Mouse (Mus musculus): ENCODE data around the gene Tbc1d20. TPM values are rescaled to one million over a fixed set of nuclear protein-coding genes. Genes with fewer than 3 reads are reported as not detected.
"Not testable (repeated sequence)": the region's sequence is repeated elsewhere in the genome, so short reads cannot be mapped to it uniquely, and the experiment has no call there.

Tbc1d20 gene
- 29.2 and 30.3 TPM in 2 replicates for polyA plus RNA-seq (2016; fragmentation: Nextera tagmentation; extraction: Ambion mirVana)

GRCm38 (mm10) chr2:152293727-152294475 lies at the start of gene Tbc1d20:
TSS of gene Tbc1d20 (plus strand) at chr2:152293828.
- H3K4me1 ChIP-seq, result peaks cover 25% of the 10 kb centered on the region
- peak within 1 kb of the TSS; percentile 94 for H3K4me3 ChIP-seq
- peak within 1 kb of the TSS; percentile 96 for H3K27ac ChIP-seq (replicated peaks)
- DNase-seq (ENCODE audit: low spot score), result peak; percentile 91
- H3K36me3 ChIP-seq, result 0 out of 2 replicates have a peak, but pooled peaks cover 6% of the 10 kb centered on the region
- H3K27me3 ChIP-seq (ENCODE audit: low read depth, poor library complexity, severe bottlenecking), result no peaks in the 10 kb centered on the region
- under 1% methylated on average over 65 of the region's 70 CpGs for WGBS
- H3K9me3 ChIP-seq (replicated peaks), result no peaks in the 10 kb centered on the region

GRCm38 (mm10) chr2:152247213-152247612 lies 46.4 kb upstream of the Tbc1d20 start:
- Histone ChIP-seq H3K27ac (replicated peaks) (no peak overlapping the region), H3K4me3 (no peak overlapping the region), H3K4me1 (no peaks in the 10 kb centered on the region), H3K9me3 (replicated peaks) (0 out of 2 replicates have a peak, but pooled peaks cover 1% of the 10 kb centered on the region), H3K36me3 (peaks cover 39% of the 10 kb centered on the region), H3K27me3 (ENCODE audit: low read depth, poor library complexity, severe bottlenecking) (no peaks in the 10 kb centered on the region)
- WGBS, result 84% methylated on average over 1 of the region's 1 CpGs
- no peak for DNase-seq (ENCODE audit: low spot score)

- Histone ChIP-seq H3K36me3 (peaks cover 51% of the 10 kb centered on the region), H3K27ac (replicated peaks) (no peak overlapping the region), H3K4me3 (no peak overlapping the region), H3K9me3 (replicated peaks) (no peaks in the 10 kb centered on the region), H3K4me1 (no peaks in the 10 kb centered on the region), H3K27me3 (ENCODE audit: low read depth, poor library complexity, severe bottlenecking) (no peaks in the 10 kb centered on the region)
- no peak for DNase-seq (ENCODE audit: low spot score)
- 93% methylated on average over 4 of the region's 4 CpGs for WGBS
Measured at GRCm38 (mm10) chr2:152250511-152250910, 43.1 kb upstream of the Tbc1d20 start.

- Histone ChIP-seq H3K27me3 (ENCODE audit: low read depth, poor library complexity, severe bottlenecking) (no peaks in the 10 kb centered on the region), H3K36me3 (peaks cover 85% of the 10 kb centered on the region), H3K4me3 (no peak overlapping the region), H3K9me3 (replicated peaks) (no peaks in the 10 kb centered on the region), H3K27ac (replicated peaks) (no peak overlapping the region), H3K4me1 (no peaks in the 10 kb centered on the region)
- WGBS, result 90% methylated on average over 1 of the region's 1 CpGs
- DNase-seq (ENCODE audit: low spot score), result no peak
Measured at GRCm38 (mm10) chr2:152259739-152260138, 33.9 kb upstream of the Tbc1d20 start.

- H3K27me3 ChIP-seq (ENCODE audit: low read depth, poor library complexity, severe bottlenecking), result no peaks in the 10 kb centered on the region
- H3K27ac ChIP-seq (replicated peaks), result no peak overlapping the region
- H3K4me1 ChIP-seq, result no peaks in the 10 kb centered on the region
- H3K9me3 ChIP-seq (replicated peaks), result no peaks in the 10 kb centered on the region
- 82% methylated on average over 2 of the region's 2 CpGs for WGBS
- DNase-seq (ENCODE audit: low spot score), result no peak
- peaks cover 89% of the 10 kb centered on the region for H3K36me3 ChIP-seq
- H3K4me3 ChIP-seq, result no peak overlapping the region
Measured at GRCm38 (mm10) chr2:152273639-152274038, 20.0 kb upstream of the Tbc1d20 start.

GRCm38 (mm10) chr2:152281407-152281806 lies 12.2 kb upstream of the Tbc1d20 start:
- no peak for DNase-seq (ENCODE audit: low spot score)
- WGBS, result 95% methylated on average over 3 of the region's 3 CpGs
- Histone ChIP-seq H3K27me3 (ENCODE audit: low read depth, poor library complexity, severe bottlenecking) (no peaks in the 10 kb centered on the region), H3K4me3 (no peak overlapping the region), H3K9me3 (replicated peaks) (no peaks in the 10 kb centered on the region), H3K27ac (replicated peaks) (no peak overlapping the region), H3K4me1 (no peaks in the 10 kb centered on the region), H3K36me3 (peaks cover 88% of the 10 kb centered on the region)

GRCm38 (mm10) chr2:152287560-152287959 lies 6.1 kb upstream of the Tbc1d20 start:
- Histone ChIP-seq H3K4me3 (no peak overlapping the region), H3K36me3 (peaks cover 61% of the 10 kb centered on the region), H3K9me3 (replicated peaks) (no peaks in the 10 kb centered on the region), H3K27ac (replicated peaks) (no peak overlapping the region), H3K27me3 (ENCODE audit: low read depth, poor library complexity, severe bottlenecking) (no peaks in the 10 kb centered on the region), H3K4me1 (no peaks in the 10 kb centered on the region)
- WGBS, result 93% methylated on average over 5 of the region's 5 CpGs
- no peak for DNase-seq (ENCODE audit: low spot score)

GRCm38 (mm10) chr2:152288046-152288445 lies 5.6 kb upstream of the Tbc1d20 start:
- Histone ChIP-seq H3K27me3 (ENCODE audit: low read depth, poor library complexity, severe bottlenecking) (no peaks in the 10 kb centered on the region), H3K9me3 (replicated peaks) (no peaks in the 10 kb centered on the region), H3K36me3 (peaks cover 56% of the 10 kb centered on the region), H3K4me1 (no peaks in the 10 kb centered on the region; the same call in 1 of the 2 replicates), H3K4me3 (no peak overlapping the region), H3K27ac (replicated peaks) (no peak overlapping the region)
- DNase-seq (ENCODE audit: low spot score), result no peak
- 85% methylated on average over 8 of the region's 8 CpGs for WGBS

- Histone ChIP-seq H3K4me1 (peaks cover 11% of the 10 kb centered on the region), H3K36me3 (peaks cover 40% of the 10 kb centered on the region)
- DNase-seq (ENCODE audit: low spot score); H3K27me3 ChIP-seq (ENCODE audit: low read depth, poor library complexity, severe bottlenecking); H3K9me3 ChIP-seq (replicated peaks); H3K4me3 ChIP-seq; H3K27ac ChIP-seq (replicated peaks): not testable (repeated sequence)
- WGBS, result 95% methylated on average over 2 of the region's 2 CpGs
Measured at GRCm38 (mm10) chr2:152289623-152290022, 4.0 kb upstream of the Tbc1d20 start.

GRCm38 (mm10) chr2:152292475-152292874 lies 1.2 kb upstream of the Tbc1d20 start:
- Histone ChIP-seq H3K4me3 (no peak overlapping the region), H3K27ac (replicated peaks) (no peak overlapping the region), H3K9me3 (replicated peaks) (no peaks in the 10 kb centered on the region), H3K4me1 (peaks cover 25% of the 10 kb centered on the region), H3K27me3 (ENCODE audit: low read depth, poor library complexity, severe bottlenecking) (no peaks in the 10 kb centered on the region), H3K36me3 (peaks cover 18% of the 10 kb centered on the region)
- WGBS, result 62% methylated on average over 2 of the region's 2 CpGs
- no peak for DNase-seq (ENCODE audit: low spot score)

GRCm38 (mm10) chr2:152293179-152293726 lies 375 bp upstream of the Tbc1d20 start:
- under 1% methylated on average over 15 of the region's 15 CpGs for WGBS
- peaks cover 25% of the 10 kb centered on the region for H3K4me1 ChIP-seq
- 0 out of 2 replicates have a peak overlapping the region, but pooled peaks have one; percentile 39 for H3K27ac ChIP-seq (replicated peaks)
- no peaks in the 10 kb centered on the region for H3K27me3 ChIP-seq (ENCODE audit: low read depth, poor library complexity, severe bottlenecking)
- peak overlapping the region; percentile 94 for H3K4me3 ChIP-seq
- no peak for DNase-seq (ENCODE audit: low spot score)
- no peaks in the 10 kb centered on the region for H3K9me3 ChIP-seq (replicated peaks)
- H3K36me3 ChIP-seq, result peaks cover 10% of the 10 kb centered on the region; the same call in 1 of the 2 replicates

- H3K36me3 ChIP-seq, result 0 out of 2 replicates have a peak, but pooled peaks cover 6% of the 10 kb centered on the region
- WGBS, result 50% methylated on average over 5 of the region's 5 CpGs
- peak overlapping the region; percentile 94 for H3K4me3 ChIP-seq
- DNase-seq (ENCODE audit: low spot score), result no peak
- peak overlapping the region; percentile 96; the same call in 1 of the 2 replicates for H3K27ac ChIP-seq (replicated peaks)
- no peaks in the 10 kb centered on the region for H3K27me3 ChIP-seq (ENCODE audit: low read depth, poor library complexity, severe bottlenecking)
- H3K9me3 ChIP-seq (replicated peaks), result no peaks in the 10 kb centered on the region
- peaks cover 25% of the 10 kb centered on the region for H3K4me1 ChIP-seq
Measured at GRCm38 (mm10) chr2:152294541-152294940, 913 bp downstream of the Tbc1d20 start.

GRCm38 (mm10) chr2:152302862-152303261 lies 9.2 kb downstream of the Tbc1d20 start:
- no peaks in the 10 kb centered on the region for H3K27me3 ChIP-seq (ENCODE audit: low read depth, poor library complexity, severe bottlenecking)
- no peak overlapping the region for H3K27ac ChIP-seq (replicated peaks)
- H3K9me3 ChIP-seq (replicated peaks), result no peaks in the 10 kb centered on the region
- peaks cover 59% of the 10 kb centered on the region for H3K36me3 ChIP-seq
- no peak for DNase-seq (ENCODE audit: low spot score)
- H3K4me3 ChIP-seq, result no peak overlapping the region
- no peaks in the 10 kb centered on the region for H3K4me1 ChIP-seq
- WGBS, result 86% methylated on average over 2 of the region's 2 CpGs
